Mouse (Mus musculus) spleen, adult 18-20 months (tissue): ENCODE measurements around the gene Myh9.

Experiments used
- DNase-seq, 2 experiments: peaks; one replicate each; pipeline ENCODE4 v3.0.0; 2022; ENCODE audit warnings: mixed read lengths in 2 of 2

The Myh9 gene

DNA sequence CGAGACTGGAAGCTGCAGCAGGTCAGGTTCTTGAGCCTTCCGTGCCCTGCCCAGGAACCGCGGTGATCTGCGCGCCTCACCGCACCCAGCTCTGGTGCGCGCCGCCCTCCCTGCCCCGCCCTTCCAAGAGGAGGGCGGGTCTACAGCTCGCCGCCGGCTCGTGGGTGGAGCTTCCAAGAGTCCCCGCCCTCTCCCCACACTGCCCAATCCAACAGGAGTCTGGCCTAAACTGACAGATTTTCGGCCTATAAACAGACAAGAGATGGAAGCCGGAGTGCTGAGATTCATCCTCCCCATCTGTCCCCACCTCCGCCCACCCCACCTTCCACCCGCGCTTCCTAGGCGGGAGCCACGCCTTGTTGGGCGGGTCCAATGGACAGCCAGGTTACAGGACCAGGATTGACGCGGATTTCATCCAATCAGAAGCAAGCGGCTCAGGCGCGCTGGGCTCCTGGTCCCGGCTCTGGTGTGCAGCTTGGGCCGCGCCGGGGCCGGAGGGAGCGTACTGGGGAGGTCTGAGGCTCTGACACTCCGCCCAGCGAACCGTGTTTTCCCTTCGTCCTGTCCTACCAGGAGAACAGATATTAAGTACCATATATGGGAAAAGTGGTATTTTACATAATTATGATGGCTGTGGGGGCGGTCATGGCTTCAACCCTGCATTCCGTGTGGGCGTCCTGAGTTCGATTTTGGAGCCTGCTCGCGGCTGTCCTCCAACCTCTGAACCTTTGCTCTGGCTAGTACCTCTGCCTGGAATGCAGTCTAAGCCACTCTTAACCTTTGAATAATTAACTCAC, at the start of gene Myh9:
TSS of gene Myh9 (minus strand) at position 129 of the 797 bp plus-strand sequence.
- DNase-seq, result peak; percentile 97 to 98

DNA sequence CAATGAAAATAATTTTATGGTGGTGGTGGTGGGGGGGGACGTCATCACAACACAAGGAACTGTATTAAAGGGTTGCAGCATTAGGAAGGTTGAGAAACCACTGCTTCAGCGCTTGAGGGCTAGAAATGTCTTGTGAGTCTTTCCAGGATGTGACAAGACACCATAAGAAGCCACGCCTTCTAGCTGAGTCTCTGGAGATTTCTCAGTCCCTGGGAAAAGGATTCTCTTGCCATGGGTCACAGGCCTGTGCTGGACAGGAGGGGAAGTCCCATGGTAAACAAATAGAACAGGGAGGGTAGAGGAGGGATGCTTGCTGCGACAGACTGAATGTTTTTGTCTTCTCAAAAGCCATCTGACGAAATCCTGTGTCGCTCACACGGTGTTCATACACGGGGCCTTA, 49.8 kb upstream of the Myh9 start:
- DNase-seq, result no peak

DNA sequence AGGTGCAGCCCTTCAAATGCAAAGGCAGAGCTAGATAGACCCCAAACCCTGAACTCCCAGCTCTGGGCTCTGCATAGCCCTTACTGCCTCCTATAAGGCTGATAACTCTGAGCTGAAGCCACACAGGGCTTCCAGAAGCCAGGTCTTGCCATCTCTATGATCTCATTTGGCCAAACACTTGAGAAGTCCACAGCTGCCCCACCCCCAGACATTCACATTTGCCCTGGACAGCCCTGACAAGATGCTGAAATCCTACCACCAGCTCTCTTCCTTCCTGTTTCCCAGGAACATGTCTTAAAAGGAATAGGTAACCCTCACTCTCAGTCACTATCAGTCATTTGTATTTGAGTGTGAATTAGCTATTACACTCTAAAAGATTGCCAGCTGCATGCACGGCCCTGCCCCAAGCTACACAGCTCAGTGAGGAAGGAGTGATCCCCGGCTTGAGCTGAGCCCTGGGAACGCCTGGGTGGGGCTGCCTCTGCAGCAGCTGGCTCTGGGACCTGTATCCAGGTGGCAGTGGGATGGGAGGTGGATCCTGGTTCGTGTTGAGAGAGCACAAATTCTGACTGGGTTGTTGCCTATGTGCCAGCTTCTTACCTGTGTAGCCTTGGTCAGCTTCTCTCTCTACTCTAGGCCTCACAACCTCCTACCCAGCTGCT, 47.9 kb upstream of the Myh9 start:
- DNase-seq, result no peak

DNA sequence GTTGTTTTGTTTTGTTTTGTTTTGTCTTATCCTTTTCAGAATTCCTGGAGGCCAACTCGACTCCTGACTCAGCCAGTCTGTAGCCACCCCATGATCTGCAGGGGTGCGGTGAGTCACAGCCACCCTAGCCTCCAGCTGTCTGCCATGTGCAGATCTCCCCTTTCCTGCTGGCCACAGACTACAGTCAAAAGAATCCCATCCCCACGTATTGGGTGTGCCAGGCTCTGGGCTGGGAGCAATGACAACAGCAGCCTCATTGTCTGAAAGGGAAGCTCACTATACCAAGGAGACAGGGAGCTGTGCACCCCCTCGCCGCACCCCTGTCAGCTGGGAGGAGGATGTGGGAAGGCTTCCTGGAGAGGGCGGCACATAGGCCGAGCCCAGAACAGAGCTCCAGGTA, 46.3 kb upstream of the Myh9 start:
- DNase-seq, result no peak

DNA sequence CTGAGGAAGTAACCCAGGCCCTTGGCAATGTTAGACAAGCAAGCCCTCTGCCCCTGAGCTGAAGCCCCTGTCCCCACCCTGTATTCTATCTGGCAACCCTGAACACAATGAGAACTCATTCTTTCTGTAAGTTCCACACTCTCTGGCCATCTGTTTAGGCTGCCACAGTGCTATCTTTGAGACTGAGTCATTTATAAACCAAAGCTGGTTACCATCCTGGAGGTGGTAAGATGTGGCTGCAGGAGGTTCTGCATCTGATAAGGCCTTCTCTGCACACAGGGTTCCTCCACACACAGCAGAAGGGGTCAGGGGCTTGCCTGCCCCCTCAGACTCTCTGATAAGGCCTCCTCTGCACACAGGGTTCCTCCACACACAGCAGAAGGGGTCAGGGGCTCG, 45.1 kb upstream of the Myh9 start:
- DNase-seq, result no peak

DNA sequence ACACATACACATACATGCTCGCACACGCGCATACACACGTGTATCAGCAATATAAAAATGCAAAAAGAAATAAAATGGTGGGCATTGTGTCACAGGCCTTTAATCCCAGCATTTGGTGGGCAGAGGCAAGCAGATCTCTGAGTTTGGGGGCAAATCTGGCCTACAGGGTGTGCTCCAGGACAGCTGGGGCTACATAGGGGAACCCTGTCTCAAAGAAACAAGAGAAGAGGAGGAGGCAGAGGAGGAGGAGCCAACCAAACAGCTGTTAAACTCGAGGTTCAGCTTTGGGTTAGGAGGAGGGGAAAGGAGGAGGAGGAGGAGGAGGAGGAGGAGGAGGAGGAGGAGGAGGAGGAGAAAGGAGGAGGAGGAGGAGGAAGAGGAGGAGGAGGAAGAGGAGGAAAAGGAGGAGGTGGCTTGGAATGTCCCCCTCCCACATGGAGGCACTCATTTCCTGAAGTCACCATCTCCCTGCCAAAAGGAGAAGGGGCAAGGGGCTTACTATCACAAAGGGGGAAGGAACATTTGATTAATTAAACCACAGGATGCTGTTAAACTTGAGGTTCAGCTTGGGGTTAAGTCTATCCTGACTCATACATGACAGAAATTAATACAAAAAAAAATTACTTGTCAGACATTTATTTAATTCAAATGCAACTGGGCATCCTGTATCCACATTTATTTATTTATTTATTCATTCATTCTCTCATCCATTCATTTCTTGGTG, 44.6 kb upstream of the Myh9 start:
- no peak for DNase-seq

DNA sequence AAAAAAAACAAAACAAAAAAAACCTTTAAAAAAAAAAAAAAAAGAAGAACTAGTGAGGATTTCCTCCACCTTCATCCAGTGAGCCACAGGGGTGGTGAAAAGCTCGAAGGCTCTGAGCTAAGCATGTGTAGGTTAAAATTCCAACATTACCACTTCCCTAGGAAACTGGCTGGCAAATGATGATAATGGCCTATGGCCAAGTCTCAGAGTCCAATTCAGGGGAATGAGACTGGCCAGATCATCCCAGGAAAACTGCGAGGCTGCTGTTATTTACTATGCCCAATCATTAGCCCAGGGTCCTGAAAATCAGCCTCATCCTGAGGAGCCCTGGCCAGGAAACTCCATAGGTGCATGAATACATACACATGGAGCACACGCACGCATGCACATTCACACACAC, 44.0 kb upstream of the Myh9 start:
- no peak for DNase-seq

DNA sequence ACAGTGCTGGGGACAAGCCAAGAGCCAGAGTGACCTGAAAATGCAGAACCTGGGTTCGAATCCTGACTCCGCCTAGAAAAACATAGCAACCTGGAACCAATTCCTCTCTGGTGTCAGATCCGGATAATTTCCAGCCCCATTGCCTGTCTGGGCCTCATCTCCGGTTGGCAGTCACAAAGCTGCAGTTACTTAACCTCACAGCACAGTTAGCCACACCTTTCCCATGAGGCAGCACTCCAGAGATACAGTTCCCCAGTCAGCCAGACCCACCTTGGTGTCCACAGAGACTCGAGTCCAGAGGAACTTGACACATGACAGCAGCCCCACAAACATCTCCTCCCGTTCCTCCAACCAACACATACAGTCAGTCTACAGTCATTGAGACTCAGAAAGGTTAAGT, 43.2 kb upstream of the Myh9 start:
- DNase-seq, result no peak

DNA sequence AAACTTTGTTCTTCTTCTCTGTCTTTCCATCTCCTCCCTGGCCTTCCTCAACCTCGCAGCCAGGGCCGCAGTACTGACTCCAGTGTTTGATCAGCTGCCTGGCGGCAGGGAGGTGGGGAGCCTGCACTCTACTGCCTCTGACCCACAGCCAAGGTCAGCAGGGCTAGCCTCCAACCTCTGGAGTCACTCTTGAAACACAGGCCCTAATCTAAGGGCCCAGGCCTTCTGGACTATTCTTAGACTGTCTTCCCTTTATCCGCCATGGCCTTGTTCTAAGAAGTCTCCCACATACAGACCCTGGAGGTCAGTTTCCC, 41.7 kb upstream of the Myh9 start:
- no peak for DNase-seq

DNA sequence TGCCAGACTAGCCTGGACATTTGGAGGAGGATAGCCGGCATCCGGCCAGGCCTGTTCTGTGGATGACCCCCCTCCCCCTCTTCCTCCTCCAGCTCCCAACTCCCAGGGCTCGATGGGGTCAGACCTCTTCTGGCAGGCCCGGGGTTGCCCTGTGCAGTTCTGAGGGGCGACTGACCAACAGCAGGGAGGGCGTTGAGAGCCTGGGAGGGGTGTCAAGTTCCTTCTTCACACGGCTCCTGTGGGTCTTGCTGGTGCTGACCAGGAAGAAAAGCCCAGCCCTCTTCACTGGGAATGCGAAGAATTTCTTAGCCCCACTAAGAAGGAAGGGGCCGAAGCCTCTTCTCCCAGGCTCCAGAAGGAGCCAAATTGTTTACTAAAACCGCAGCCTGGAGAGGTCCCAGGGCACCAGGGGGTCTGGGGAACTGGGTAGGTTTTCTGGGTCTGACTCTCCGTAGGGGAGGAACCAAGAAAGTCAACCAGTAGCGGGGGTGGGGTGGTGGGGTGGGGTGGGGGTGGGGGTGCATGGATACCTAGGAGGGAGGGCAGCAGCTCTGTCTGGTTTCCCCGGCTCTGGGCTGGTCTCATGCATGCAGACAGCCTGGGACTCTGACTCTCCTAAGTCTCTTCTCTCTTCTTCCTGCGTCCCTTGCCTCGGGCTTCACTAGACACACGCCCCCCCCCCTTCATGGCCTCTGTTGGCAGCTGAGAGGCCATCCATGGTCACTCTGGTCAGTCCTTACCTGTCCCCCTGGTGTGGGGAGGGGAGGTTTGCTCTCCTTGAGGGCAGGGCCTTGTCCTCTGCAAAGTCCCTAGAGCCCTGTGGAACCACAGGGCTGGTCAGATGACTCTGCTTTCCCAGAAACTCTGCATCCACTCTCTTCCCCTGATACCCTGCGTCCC, 41.1 kb upstream of the Myh9 start:
- peak in 1 of 2 experiments; percentile 33 for DNase-seq

DNA sequence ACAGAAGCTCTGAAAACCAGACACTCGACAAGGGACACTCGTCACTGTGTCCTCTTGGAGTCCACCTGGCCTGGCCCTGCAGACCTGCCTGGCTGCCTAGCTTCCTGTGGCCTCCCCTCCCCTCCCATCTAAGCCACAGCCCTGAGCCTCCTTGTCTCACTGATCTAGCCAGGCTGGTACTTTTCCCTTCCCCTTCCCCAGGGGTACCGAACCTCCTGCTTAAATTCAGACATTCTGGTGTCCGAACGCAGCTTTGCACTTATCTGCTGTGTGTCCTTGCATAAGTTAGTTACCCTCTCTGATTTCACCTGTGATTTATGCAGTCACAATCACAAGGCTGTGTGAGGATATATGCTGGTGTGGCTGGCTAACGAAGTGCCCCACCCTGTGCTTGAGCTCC, 40.3 kb upstream of the Myh9 start:
- DNase-seq, result no peak

DNA sequence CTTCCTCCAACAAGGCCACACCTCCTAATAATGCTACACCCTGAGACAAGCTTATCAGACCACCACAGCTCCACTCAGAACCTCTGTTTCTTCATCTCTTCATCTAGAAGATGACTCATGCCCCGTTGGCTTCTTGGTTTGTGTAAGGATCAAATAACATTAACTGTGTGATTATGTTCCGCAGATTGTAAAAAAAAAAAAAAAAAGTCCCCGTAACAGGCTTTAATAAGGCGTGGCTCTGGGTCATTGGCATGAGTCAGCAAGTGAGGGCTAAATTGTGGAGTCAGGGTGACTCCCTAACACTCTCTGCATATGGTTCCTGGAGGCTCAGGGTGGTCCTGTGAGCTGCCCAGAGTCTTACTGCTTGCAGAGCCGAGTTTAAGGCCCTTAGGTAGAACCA, 39.7 kb upstream of the Myh9 start:
- DNase-seq, result no peak

DNA sequence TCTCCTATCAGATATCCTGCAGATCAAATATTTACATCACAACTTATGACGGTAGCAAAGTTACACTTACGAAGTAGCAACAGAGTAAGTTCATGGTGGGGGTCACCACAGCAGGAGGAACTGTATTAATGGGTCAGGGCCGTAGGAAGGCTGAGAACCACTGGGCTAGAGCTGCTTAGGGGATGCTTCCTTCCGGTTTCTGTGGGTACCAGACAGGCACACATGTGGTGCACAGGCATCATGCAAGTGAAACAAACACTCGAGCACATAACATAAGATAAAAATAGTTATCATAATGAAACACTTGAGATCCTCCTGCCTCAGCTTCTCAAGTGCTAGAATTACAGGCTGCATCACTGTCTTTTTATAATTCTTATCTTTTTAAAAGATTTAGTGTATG, 38.8 kb upstream of the Myh9 start:
- no peak for DNase-seq

DNA sequence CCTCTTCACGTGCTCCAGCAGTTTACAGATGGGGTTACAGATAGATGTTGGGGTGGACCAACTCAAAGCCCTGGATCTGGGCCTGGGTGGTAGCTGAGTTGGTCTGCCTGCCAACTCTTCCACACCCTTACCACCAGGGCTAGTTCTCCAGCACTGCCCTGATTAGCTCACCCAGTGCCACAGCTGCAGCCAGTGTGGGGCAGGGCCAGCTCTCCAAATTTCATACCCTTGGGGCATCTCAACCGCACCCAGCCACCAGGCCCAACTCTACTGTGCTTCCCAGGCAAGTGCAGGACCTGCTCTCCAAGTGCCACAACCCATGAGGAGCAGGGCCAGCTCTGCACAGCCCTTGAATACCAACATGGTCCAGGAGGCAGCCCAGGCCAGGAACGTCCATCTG, 37.8 kb upstream of the Myh9 start:
- DNase-seq, result no peak

DNA sequence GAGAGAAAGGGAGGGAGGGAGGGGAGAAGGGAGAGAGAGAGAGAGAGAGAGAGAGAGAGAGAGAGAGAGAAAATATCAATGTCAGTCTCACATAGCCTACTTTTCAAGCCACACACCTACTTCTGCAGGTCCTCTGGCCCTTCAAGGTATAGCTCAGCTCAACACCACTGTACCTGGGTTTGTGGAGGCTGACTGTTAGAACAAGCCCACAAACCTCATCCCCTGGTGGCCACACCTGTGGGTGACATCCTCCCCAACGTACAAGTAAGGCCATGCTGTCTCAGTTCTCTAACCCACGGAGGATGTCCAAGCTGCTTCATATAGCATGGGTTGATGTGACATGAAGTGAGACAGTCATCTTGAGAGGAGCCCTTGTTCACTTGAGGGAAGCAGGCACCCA, 35.2 kb upstream of the Myh9 start:
- DNase-seq, result peak in 1 of 2 experiments; percentile 30

DNA sequence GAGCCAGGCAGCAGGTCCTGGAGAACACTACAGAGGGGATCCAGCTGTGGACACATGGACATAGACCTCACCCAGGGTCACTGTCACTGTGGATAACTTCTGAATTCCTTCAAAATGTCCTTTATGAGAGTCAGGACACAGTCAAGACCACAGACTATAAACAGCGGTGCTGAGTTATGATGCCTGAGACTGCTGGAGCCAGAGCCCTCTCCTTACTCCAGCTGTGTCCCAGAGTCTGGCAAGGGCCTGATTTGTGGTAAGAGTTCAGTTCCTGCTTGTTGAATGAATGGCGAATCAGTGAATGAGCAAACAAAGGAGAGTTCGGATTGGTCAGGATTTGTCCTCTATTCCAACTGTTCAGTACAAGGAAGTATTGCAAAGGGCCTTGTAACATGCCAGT, 34.7 kb upstream of the Myh9 start:
- DNase-seq, result no peak

DNA sequence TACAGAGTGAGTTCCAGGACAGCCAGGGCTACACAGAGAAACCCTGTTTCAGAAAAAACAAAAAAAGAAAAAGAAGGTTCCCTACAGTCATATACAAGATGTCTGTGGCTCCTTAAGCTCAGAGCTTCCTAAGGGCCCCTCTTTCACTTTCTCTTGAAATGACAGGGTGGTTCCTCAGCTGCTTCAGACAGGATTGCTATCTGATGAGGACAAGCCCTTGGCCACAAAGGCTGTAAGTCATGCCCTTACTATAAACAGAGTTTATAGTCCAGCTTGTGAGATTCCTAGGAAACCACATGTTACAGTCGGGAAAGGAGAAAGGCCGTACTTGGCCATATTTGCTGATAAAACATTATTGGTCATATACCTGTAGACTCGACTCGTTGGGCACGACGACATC, 34.0 kb upstream of the Myh9 start:
- no peak for DNase-seq

DNA sequence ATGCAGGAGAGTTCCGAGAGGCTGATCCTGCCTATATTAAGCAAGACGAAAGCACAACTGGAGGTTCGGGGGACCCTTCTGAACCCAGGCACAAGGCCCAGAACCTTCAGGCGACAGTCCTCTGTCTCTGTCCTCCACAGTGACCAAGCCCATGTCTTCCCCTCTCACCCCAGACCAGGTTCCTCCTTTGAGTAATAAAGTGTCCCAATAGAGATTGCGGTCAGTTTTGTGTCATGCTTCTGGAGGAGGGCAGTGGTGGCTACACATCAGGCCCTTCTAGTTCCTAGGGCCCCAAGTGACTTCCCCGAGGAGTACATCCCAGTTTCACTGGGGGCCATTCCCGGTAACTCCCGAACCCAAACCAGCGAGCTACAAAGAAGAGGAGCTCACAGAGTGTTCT, 32.8 kb upstream of the Myh9 start:
- DNase-seq, result no peak

DNA sequence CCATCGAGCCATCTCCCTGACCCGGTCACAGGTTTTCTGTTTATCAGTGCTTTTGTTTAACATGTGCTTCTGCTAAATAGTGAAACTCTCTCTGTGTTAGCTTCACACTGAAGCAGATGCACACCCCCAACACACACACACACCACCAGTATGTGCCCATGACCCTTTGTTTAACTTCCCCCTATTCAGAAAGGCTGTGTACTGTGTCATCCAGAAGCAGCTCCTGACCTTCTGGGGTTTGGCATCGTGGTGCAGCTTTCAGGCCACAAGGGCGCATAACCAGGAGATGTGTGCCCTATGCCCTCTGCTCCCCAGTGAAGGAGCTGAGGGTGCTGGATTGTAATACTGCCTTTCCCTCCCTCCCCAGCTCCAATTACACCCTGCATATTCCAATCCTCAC, 32.3 kb upstream of the Myh9 start:
- DNase-seq, result no peak

DNA sequence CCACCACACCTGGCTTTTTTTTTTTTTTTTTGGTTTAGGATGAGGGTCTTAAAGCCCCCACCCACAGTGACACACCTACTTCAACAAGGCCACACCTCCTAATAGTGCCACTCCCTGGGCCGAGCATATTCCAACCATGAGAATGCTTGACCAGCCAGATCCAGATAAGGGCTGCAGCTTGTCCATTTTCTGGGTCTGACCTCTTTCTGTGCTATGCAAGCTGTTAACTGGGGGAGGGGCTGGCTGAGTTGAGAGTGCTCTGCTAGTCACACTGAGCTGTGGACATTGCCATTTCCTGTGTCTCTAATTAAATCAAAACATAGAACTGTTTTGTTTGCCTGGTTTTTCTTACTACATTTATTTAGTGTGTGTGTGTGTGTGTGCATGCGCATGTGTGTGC, 31.6 kb upstream of the Myh9 start:
- no peak for DNase-seq

DNA sequence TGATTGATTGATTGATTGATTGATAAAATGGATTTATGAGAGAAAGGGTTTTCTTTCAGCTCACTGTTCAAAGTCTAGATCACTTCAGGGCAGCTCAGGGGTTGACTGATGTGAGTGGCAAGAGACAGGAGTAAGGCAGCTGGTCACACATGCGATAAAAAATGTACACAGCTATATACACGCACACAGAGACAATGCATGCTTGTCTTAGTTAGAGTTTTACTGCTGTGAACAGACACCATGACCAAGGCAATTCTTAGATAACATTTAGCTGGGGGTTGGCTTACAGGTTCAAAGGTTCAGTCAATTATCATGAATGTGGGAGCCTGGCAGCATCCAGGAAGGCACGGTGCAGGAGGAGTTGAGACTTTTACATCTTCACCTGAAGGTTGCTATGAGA, 31.0 kb upstream of the Myh9 start:
- DNase-seq, result no peak

DNA sequence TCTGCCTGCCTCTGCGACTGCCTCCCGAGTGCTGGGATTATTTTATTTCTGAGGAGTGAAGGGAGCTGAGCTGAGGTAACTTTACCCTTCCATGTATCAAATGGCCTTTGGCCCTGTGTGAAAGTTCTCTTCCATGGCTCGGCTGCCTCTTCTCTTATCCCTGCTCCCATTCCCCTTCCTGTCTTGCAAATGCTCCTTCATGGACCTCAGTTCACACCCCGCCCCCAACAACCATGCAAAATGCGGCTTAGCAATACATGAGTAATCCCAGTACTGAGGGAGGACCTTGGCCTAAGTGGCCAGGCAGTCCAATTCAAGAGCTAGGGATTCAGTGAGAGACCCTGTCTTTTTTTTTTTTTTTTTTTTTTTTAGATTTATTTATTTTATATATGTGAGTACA, 26.4 kb upstream of the Myh9 start:
- DNase-seq, result no peak
